Mouse (Mus musculus) thymus, adult 2 months (tissue): ENCODE results near the gene Dnah8. TPM values are rescaled to one million over a fixed set of nuclear protein-coding genes. Genes with fewer than 3 reads are reported as not detected.
A peak's percentile ranks its signal among the peaks of the same experiment; 100 is the strongest.

Source experiments
- DNase-seq: peaks from one replicate; pipeline ENCODE4 v3.0.0; 2021
- H3K27ac ChIP-seq: fragments of 200-500 bp; 2 replicates; pipeline ENCODE4 v1.5.1; 2012; ENCODE audit warnings: low read length, control low read depth; ENCODE audit not compliant: control insufficient read depth, insufficient read depth
- H3K27me3 ChIP-seq: fragments of 200-500 bp; 2 replicates; pipeline ENCODE4 v1.6.1; 2012; ENCODE audit warnings: mild to moderate bottlenecking, low read length, moderate library complexity, mixed read lengths; ENCODE audit not compliant: control insufficient read depth, insufficient read depth
- H3K36me3 ChIP-seq: fragments of 200-500 bp; 2 replicates; pipeline ENCODE4 v1.6.1; 2012; ENCODE audit warnings: mild to moderate bottlenecking, low read length, moderate library complexity; ENCODE audit not compliant: control insufficient read depth, insufficient read depth
- H3K4me1 ChIP-seq: fragments of 200-500 bp; replicated peaks from 2 replicates; pipeline ENCODE4 v1.6.1; 2012; ENCODE audit warnings: low read length; ENCODE audit not compliant: control insufficient read depth, insufficient read depth
- H3K4me3 ChIP-seq: fragments of 200-500 bp; 2 replicates; pipeline ENCODE4 v1.5.1; 2012; ENCODE audit warnings: mild to moderate bottlenecking, low read length, control low read depth, moderate library complexity; ENCODE audit not compliant: control insufficient read depth, insufficient read depth
- CTCF ChIP-seq: fragments of 200-500 bp; IDR thresholded peaks from 2 replicates; pipeline ENCODE4 v1.5.1; 2012; ENCODE audit warnings: mild to moderate bottlenecking, control low read depth, low read length, moderate library complexity, borderline replicate concordance; ENCODE audit not compliant: control insufficient read depth, poor library complexity, insufficient read depth; ENCODE audit errors: extremely low read depth
- POLR2A ChIP-seq: fragments of 200-500 bp; IDR thresholded peaks from 2 replicates; pipeline ENCODE4 v1.6.1; 2012; ENCODE audit warnings: mild to moderate bottlenecking, low read length, control low read depth, moderate library complexity; ENCODE audit not compliant: control insufficient read depth, poor library complexity, insufficient read depth; ENCODE audit errors: extremely low read depth
- whole genome bisulfite sequencing: fragments of 180-500 bp; shearing (Covaris S2); methylation state at CpG from one replicate; pipeline ENCODE4 v1.1.7; 2018; 5-methylcytosine and 5-hydroxymethylcytosine counted together
- polyA plus RNA-seq: library from polyadenylated mRNA; depleted of rRNA; stranded (reverse); fragments of >200 nt; gene quantifications from 2 replicates; pipeline ENCODE4 v1.2.3, GENCODE M21; 2012

Gene Dnah8
- polyA plus RNA-seq, 1 experiment: 58.4 TPM

DNA sequence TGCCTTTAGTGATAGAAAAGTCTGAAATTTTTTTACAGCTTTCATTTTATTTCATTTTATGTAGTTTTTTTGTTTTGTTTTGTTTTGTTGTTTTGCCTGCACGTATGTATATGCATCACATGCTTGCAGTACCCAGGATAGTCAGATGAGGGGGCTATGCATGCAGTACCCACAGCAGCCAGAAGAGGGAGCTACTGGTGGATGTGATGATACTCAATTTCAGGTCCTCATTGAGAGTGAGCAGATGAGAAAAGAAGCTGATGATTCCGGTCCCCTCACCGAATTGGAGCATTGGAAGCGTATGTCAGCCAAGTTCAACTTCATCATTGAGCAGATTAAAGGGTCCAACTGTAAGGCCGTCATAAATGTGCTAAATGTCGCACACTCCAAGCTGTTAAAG, 28.9 kb downstream of the Dnah8 start:
- WGBS: 99% methylated on average over 6 of the region's 6 CpGs
- H3K27ac ChIP-seq: no peak overlapping the region
- H3K27me3 ChIP-seq: no peaks in the 10 kb centered on the region
- H3K4me3 ChIP-seq: no peak overlapping the region
- H3K4me1 ChIP-seq: no peaks in the 10 kb centered on the region
- TF ChIP-seq POLR2A (no peak), CTCF (no peak)
- no peak for DNase-seq
- H3K36me3 ChIP-seq: peaks cover 54% of the 10 kb centered on the region

DNA sequence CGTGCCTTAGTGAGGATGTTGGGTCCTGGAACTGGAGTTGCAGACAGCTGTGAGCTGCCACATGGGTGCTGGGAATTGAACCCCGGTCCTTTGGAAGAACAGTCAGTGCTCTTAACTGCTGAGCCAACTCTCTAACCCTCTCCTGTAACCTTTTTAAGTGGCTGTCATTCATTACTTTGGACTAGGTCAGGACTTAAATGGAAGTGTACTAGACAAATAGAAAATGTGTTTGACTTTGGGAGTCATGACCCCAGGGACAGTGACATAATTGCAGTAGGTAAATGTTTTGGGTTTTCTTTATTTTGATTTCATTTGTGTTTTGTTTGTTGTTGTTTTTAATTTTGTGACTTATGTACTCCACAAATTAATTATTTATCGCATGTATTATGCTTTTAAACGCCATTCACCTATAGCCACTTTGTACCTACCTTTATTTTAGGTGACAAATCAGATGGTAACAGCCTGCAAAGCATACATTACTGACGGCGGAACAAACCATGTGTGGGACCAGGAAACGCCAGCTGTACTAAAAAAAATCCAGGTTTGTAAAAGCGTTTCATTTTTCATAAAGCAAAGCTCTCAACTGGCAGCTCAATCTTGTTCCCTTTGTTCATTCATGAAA, 33.5 kb downstream of the Dnah8 start:
- H3K27me3 ChIP-seq: no peaks in the 10 kb centered on the region
- peak overlapping the region; percentile 33; the same call in 1 of the 2 replicates for H3K4me3 ChIP-seq
- 72% methylated on average over 8 of the region's 8 CpGs for WGBS
- DNase-seq: no peak
- TF ChIP-seq CTCF (no peak), POLR2A (no peak)
- no peaks in the 10 kb centered on the region for H3K4me1 ChIP-seq
- no peak overlapping the region for H3K27ac ChIP-seq
- peaks cover 59% of the 10 kb centered on the region for H3K36me3 ChIP-seq

DNA sequence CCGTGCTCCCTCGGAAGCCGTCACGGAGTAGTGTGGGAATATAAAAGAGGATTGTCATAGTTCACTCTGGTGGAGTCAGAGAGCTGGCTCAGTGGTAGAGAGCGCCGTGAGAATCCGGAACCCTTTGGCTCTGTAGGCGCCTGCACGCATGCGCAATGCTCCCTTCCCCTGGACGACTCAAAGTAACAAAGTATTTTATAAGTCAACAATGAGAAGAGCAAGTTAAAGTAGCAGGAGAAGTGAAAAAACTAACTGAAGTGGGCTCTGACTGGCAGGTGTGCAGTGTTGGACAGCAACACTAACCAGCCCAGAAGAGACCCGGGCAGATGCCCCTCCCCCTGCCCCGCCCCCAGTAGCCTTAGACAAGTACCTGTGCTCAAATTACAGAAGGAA, 34.0 kb downstream of the Dnah8 start:
- DNase-seq: peak; percentile 70
- Histone ChIP-seq H3K36me3 (peaks cover 59% of the 10 kb centered on the region), H3K4me1 (no peaks in the 10 kb centered on the region), H3K27ac (no peak overlapping the region), H3K4me3 (peak overlapping the region; percentile 33; the same call in 1 of the 2 replicates), H3K27me3 (no peaks in the 10 kb centered on the region)
- TF ChIP-seq CTCF (no peak), POLR2A (no peak)
- 64% methylated on average over 13 of the region's 13 CpGs for WGBS

DNA sequence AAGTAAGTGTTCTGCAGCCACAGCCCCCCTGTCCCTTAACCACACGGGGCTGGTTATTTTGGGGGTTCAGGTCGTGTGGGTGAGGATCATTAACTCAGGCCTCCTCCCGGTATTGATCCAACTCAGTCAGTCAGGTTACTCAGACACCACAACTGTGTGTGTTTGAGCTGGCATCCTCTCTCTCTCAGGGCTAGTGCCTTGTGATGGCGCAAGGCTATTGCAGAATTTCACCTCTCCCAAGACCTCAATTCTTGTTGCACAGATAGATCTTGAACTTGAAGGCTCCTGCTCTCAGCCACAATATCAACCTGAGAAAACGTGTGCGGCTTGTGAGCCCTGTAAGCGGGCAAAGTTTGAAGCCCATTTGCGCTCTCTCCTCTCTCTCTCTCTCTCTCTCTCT, 38.0 kb downstream of the Dnah8 start:
- no peak overlapping the region for H3K4me3 ChIP-seq
- TF ChIP-seq CTCF (no peak), POLR2A (no peak)
- H3K27me3 ChIP-seq: no peaks in the 10 kb centered on the region
- 88% methylated on average over 8 of the region's 8 CpGs for WGBS
- no peak for DNase-seq
- peaks cover 57% of the 10 kb centered on the region for H3K36me3 ChIP-seq
- no peak overlapping the region for H3K27ac ChIP-seq
- H3K4me1 ChIP-seq: no peaks in the 10 kb centered on the region

DNA sequence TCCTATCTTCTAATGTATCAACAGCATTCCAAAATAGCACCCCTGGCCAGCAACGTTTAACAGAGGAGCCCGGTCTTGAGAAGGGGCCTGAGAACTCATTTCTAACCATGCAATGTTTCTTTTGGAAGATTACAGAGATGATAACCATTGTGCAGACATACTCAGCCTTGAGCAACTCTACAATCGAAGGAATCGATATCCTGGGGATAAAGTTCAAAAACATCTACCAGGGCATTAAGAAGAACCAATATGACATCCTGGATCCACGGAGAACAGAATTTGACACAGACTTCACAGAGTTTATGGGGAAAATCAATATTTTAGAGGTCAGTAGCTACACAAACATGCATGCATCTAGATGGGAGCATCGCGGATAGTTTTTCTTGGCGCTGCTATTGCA, 39.0 kb downstream of the Dnah8 start:
- no peak for DNase-seq
- Histone ChIP-seq H3K36me3 (peaks cover 61% of the 10 kb centered on the region), H3K4me3 (no peak overlapping the region), H3K27ac (no peak overlapping the region), H3K27me3 (no peaks in the 10 kb centered on the region), H3K4me1 (no peaks in the 10 kb centered on the region)
- no peak for TF ChIP-seq POLR2A
- no peak for TF ChIP-seq CTCF
- 97% methylated on average over 8 of the region's 8 CpGs for WGBS

GRCm38 (mm10) chr17:30664856-30665255, 40.7 kb downstream of the Dnah8 start:
- WGBS: 97% methylated on average over 5 of the region's 5 CpGs
- Histone ChIP-seq H3K27me3 (no peaks in the 10 kb centered on the region), H3K4me3 (no peak overlapping the region), H3K4me1 (no peaks in the 10 kb centered on the region), H3K36me3 (peaks cover 49% of the 10 kb centered on the region), H3K27ac (no peak overlapping the region)
- no peak for DNase-seq
- TF ChIP-seq CTCF: no peak
- TF ChIP-seq POLR2A: no peak

GRCm38 (mm10) chr17:30672556-30672955, 48.4 kb downstream of the Dnah8 start:
- Histone ChIP-seq H3K27me3 (no peaks in the 10 kb centered on the region), H3K36me3 (peaks cover 54% of the 10 kb centered on the region), H3K4me1 (no peaks in the 10 kb centered on the region), H3K4me3 (no peak overlapping the region), H3K27ac (no peak overlapping the region)
- 95% methylated on average over 4 of the region's 4 CpGs for WGBS
- DNase-seq: no peak
- TF ChIP-seq CTCF (no peak), POLR2A (no peak)
